Mouse (Mus musculus): ENCODE measurements around the gene Stpg3. TPM values are rescaled to one million over a fixed set of nuclear protein-coding genes. Genes with fewer than 3 reads are reported as not detected.

Stpg3 gene
- polyA plus RNA-seq, 1 experiment from 2014 or later: not detected

- H3K4me3 ChIP-seq: no peak within 1 kb of the TSS
- H3K27ac ChIP-seq: no peak within 1 kb of the TSS
- H3K9me3 ChIP-seq (replicated peaks): no peaks in the 10 kb centered on the region
- peaks cover 42% of the 10 kb centered on the region for H3K27me3 ChIP-seq
- H3K9ac ChIP-seq: no peak within 1 kb of the TSS
- ATAC-seq (ENCODE audit: low FRiP score): no peak
- peaks cover 28% of the 10 kb centered on the region for H3K36me3 ChIP-seq
- 10% methylated on average over 8 of the region's 8 CpGs for WGBS
- H3K4me2 ChIP-seq (replicated peaks): peak within 1 kb of the TSS; percentile 35
- H3K4me1 ChIP-seq: peaks cover 24% of the 10 kb centered on the region
Measured at GRCm38 (mm10) chr2:25196172-25196954, 18.1 kb downstream of the Stpg3 start, which contains the start of gene Tor4a. Gene Tor4a (minus strand): TSS chr2:25196886.

DNA sequence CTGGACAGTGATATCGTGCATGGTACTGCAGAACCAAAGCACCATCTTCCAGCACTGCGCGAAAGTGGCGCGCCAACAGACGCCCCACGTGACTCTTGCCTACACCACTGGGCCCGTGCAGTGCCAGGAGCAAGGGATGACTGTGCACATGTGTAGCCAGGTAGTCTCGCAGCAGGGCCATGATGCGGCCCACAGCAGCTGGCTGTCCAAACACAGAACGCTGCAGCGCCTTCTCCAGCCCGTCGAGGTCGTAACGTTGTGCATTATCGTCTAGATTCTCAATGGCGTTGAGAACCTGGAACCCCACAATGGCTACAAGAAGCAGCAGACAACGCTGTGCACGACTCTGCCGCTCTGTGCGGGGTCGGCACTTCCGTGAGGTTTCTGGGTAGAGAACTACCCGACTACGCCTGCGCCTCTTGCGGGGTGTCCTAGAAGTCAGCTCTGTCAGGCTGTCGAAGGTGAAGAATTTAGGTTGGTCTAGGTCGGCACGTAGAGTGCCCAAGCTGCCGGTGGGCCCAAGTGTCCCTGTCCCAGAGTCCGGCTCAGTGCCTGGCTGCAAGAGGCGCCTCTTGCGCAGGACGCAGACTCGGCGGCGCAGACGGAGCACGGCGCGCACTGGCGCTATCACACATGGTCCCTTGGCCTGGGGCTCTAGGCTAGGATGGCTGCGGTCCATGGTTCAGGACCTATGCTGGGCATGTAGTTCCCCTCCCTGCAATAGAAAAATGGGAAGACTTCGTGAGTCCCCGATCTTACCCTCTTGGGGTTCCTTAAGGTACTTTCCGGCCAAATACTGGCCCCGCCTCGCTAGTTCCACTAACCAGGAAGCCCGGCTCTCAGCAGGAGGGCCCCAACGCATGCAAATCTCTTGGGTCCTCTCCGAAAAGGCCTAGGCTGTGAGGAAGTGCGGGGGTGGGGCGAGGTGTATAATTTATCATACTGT is 19.0 kb downstream of the Stpg3 start:
- Histone ChIP-seq H3K36me3 (peaks cover 19% of the 10 kb centered on the region), H3K4me2 (replicated peaks) (peak overlapping the region; percentile 35), H3K27ac (no peak overlapping the region), H3K4me1 (peaks cover 24% of the 10 kb centered on the region), H3K4me3 (no peak overlapping the region), H3K9ac (no peak overlapping the region), H3K9me3 (replicated peaks) (no peaks in the 10 kb centered on the region), H3K27me3 (peaks cover 42% of the 10 kb centered on the region)
- no peak for ATAC-seq (ENCODE audit: low FRiP score)
- 19% methylated on average over 55 of the region's 55 CpGs for WGBS

DNA sequence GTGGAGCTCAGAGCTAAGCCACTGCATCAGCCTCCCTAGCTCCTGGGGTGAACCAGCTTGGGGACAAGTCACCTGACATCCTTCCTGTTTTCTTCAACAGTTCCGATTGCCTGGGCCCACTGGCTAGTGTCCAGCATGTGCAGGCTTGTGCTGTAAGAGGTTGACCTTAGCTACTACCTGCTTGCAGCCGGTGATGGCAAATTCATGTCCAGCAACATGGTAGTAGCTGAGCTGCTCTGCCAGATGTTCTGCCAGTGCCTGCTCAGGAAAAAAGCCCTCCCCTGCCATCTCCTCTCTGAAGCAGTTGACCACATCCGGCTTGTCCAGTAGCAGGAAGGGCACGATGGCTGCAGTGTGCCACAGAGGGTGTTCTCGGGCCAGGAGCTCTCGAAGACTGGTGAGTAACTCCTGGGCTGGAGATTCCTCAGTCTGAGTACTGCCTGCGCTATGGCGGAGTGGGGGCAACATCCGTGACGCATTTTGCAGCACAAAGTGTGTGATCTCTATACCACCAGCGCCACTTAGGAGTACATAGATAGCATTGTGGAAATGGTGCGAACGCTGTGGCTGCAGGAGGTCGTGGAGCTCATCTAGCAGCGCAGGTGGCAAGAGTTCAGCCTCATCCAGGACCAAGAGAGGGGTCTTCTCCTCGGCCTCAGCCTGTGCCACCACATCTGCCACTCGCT is 19.8 kb downstream of the Stpg3 start:
- 81% methylated on average over 17 of the region's 17 CpGs for WGBS
- Histone ChIP-seq H3K9ac (no peak overlapping the region), H3K27ac (no peak overlapping the region), H3K9me3 (replicated peaks) (no peaks in the 10 kb centered on the region), H3K4me2 (replicated peaks) (0 out of 2 replicates have a peak overlapping the region, but pooled peaks have one; percentile 35), H3K4me1 (peaks cover 24% of the 10 kb centered on the region), H3K27me3 (peaks cover 42% of the 10 kb centered on the region), H3K4me3 (no peak overlapping the region), H3K36me3 (peaks cover 11% of the 10 kb centered on the region)
- no peak for ATAC-seq (ENCODE audit: low FRiP score)

DNA sequence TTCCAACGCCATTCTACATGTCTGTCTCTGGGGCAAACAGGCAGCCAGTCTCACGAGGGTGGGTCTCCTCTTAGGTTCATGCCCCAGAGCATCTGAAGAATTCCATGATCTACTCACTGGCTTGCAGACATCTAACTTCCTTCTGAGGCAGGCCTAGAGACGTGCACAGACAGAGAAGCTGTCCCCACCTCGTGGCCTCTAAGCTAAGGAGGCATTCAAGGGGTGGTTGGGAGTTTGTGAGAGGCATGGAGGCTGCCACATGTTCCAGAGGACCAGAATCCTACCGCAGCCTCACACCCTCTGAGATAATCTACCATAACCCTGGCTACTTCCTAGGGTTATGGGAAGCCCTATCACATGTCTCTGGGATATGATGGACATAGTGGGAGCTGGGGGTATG is 20.4 kb downstream of the Stpg3 start:
- H3K4me3 ChIP-seq: no peak overlapping the region
- H3K9me3 ChIP-seq (replicated peaks): no peaks in the 10 kb centered on the region
- H3K27ac ChIP-seq: no peak overlapping the region
- peaks cover 42% of the 10 kb centered on the region for H3K27me3 ChIP-seq
- H3K36me3 ChIP-seq: 0 out of 2 replicates have a peak, but pooled peaks cover 5% of the 10 kb centered on the region
- peak overlapping the region; percentile 13; the same call in 1 of the 2 replicates for H3K9ac ChIP-seq
- WGBS: 77% methylated on average over 5 of the region's 5 CpGs
- ATAC-seq (ENCODE audit: low FRiP score): peak; percentile 9; the same call in 1 of the 2 replicates
- no peak overlapping the region for H3K4me2 ChIP-seq (replicated peaks)
- peaks cover 24% of the 10 kb centered on the region for H3K4me1 ChIP-seq

GRCm38 (mm10) chr2:25193330-25193770 is 21.1 kb downstream of the Stpg3 start:
- Histone ChIP-seq H3K9ac (peak overlapping the region; percentile 13; the same call in 1 of the 2 replicates), H3K36me3 (0 out of 2 replicates have a peak, but pooled peaks cover 1% of the 10 kb centered on the region), H3K4me3 (no peak overlapping the region), H3K27ac (no peak overlapping the region), H3K9me3 (replicated peaks) (no peaks in the 10 kb centered on the region), H3K4me2 (replicated peaks) (no peak overlapping the region), H3K4me1 (peaks cover 24% of the 10 kb centered on the region), H3K27me3 (peaks cover 42% of the 10 kb centered on the region)
- WGBS: 3% methylated on average over 6 of the region's 6 CpGs
- ATAC-seq (ENCODE audit: low FRiP score): peak; percentile 69

- no peak overlapping the region for H3K4me3 ChIP-seq
- no peak for ATAC-seq (ENCODE audit: low FRiP score)
- no peaks in the 10 kb centered on the region for H3K27me3 ChIP-seq
- H3K9ac ChIP-seq: no peak overlapping the region
- no peak overlapping the region for H3K27ac ChIP-seq
- H3K4me2 ChIP-seq (replicated peaks): no peak overlapping the region
- H3K36me3 ChIP-seq: no peaks in the 10 kb centered on the region
- no peaks in the 10 kb centered on the region for H3K9me3 ChIP-seq (replicated peaks)
- H3K4me1 ChIP-seq: peaks cover 32% of the 10 kb centered on the region
- 79% methylated on average over 6 of the region's 6 CpGs for WGBS
Measured at GRCm38 (mm10) chr2:25187841-25188240, 26.6 kb downstream of the Stpg3 start.

- H3K9ac ChIP-seq: peak overlapping the region; percentile 67; the same call in 1 of the 2 replicates
- peak overlapping the region; percentile 68 for H3K4me2 ChIP-seq (replicated peaks)
- ATAC-seq (ENCODE audit: low FRiP score): no peak; the same call in 1 of the 2 replicates
- H3K4me1 ChIP-seq: peaks cover 39% of the 10 kb centered on the region
- H3K4me3 ChIP-seq: peak overlapping the region; percentile 45
- WGBS: 35% methylated on average over 5 of the region's 5 CpGs
- peak overlapping the region; percentile 96 for H3K27ac ChIP-seq
- no peaks in the 10 kb centered on the region for H3K9me3 ChIP-seq (replicated peaks)
- H3K36me3 ChIP-seq: no peaks in the 10 kb centered on the region
- no peaks in the 10 kb centered on the region for H3K27me3 ChIP-seq
Measured at GRCm38 (mm10) chr2:25186575-25186930, 27.9 kb downstream of the Stpg3 start.

DNA sequence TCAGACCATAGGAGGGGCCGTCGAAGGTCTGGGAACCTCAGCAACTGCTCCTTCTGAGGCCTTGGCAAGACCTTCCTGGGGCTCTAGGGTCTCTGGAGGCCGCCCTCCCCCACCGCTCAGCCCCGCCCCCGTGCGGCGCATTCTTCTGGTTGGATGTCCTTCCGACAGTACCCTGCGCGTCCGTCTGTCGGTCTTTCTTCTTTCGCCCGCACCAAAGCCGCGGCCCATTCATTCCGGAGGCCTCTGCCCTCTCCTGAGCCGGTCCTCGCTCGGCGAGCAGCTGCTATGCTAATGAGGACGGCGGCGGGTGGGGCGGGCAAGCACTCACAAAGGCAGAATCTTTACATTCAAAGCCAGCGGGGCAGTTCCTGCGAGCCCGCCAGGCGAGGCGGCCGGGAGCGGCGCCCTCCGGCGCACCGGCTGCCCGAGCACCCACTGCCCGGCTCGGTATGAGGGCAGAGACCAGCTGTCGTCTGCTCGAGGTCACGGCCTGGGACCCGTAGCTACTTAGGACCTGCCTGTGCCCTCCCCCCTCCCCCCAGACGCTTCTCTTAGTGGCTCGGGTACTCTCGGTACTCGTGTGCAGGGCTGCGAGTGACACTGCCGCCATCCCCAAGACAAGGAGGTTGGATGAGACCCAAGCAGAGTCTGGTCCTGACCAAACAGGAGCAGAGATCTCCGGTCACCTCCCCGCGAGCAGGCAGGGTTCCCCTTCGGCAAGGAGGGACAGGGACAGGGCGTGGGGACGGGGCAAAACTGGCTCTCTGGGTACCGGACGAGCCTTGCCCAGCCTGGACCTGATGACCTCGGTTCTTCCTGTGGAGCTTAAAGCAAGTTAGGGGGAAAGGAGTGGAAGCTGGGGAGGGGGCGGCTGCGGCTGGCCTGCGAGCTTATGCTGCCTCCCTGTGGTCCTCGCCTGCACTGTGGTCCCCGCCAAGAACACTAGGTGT is 28.5 kb downstream of the Stpg3 start:
- H3K9ac ChIP-seq: peak overlapping the region; percentile 67
- WGBS: under 1% methylated on average over 64 of the region's 64 CpGs
- no peaks in the 10 kb centered on the region for H3K9me3 ChIP-seq (replicated peaks)
- ATAC-seq (ENCODE audit: low FRiP score): peak; percentile 82
- peaks cover 39% of the 10 kb centered on the region for H3K4me1 ChIP-seq
- no peaks in the 10 kb centered on the region for H3K27me3 ChIP-seq
- peak overlapping the region; percentile 45 for H3K4me3 ChIP-seq
- no peaks in the 10 kb centered on the region for H3K36me3 ChIP-seq
- H3K27ac ChIP-seq: peak overlapping the region; percentile 96
- peak overlapping the region; percentile 68 for H3K4me2 ChIP-seq (replicated peaks)

DNA sequence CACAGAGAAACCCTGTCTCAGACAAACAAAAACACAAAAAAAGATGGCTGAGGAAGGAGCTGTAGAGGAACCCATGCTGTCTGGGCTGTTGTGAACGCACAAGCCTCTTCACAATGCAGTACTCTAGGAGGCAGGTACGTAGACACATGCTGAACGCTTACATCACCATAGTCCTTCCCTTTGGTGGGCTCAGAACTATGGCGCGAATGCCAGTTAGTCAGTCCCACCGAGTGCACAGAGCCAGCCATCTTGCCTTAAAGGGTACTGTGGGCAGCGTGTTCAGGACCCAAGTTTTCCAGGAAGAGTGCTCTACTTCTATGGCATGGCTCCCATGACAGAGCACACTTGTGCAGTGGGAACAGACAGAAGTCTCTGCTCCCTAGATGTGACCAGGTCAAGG is 29.9 kb downstream of the Stpg3 start:
- Histone ChIP-seq H3K27ac (peak overlapping the region; percentile 96), H3K36me3 (no peaks in the 10 kb centered on the region), H3K4me2 (replicated peaks) (peak overlapping the region; percentile 73; the same call in 1 of the 2 replicates), H3K27me3 (no peaks in the 10 kb centered on the region), H3K4me1 (peaks cover 47% of the 10 kb centered on the region), H3K9me3 (replicated peaks) (no peaks in the 10 kb centered on the region), H3K9ac (no peak overlapping the region), H3K4me3 (no peak overlapping the region; the same call in 1 of the 2 replicates)
- ATAC-seq (ENCODE audit: low FRiP score): no peak
- 88% methylated on average over 7 of the region's 7 CpGs for WGBS

GRCm38 (mm10) chr2:25183336-25183735 is 31.1 kb downstream of the Stpg3 start:
- WGBS: 60% methylated on average over 2 of the region's 2 CpGs
- no peak for ATAC-seq (ENCODE audit: low FRiP score)
- no peaks in the 10 kb centered on the region for H3K9me3 ChIP-seq (replicated peaks)
- peak overlapping the region; percentile 73 for H3K4me2 ChIP-seq (replicated peaks)
- H3K36me3 ChIP-seq: no peaks in the 10 kb centered on the region
- peaks cover 56% of the 10 kb centered on the region for H3K4me1 ChIP-seq
- no peaks in the 10 kb centered on the region for H3K27me3 ChIP-seq
- peak overlapping the region; percentile 74 for H3K4me3 ChIP-seq
- peak overlapping the region; percentile 96; the same call in 1 of the 2 replicates for H3K27ac ChIP-seq
- no peak overlapping the region; the same call in 1 of the 2 replicates for H3K9ac ChIP-seq

GRCm38 (mm10) chr2:25182664-25183063 is 31.8 kb downstream of the Stpg3 start:
- H3K4me3 ChIP-seq: peak overlapping the region; percentile 74
- peaks cover 62% of the 10 kb centered on the region for H3K4me1 ChIP-seq
- peak overlapping the region; percentile 96 for H3K27ac ChIP-seq
- peaks cover 4% of the 10 kb centered on the region; the same call in 1 of the 2 replicates for H3K27me3 ChIP-seq
- no peak for ATAC-seq (ENCODE audit: low FRiP score)
- H3K36me3 ChIP-seq: no peaks in the 10 kb centered on the region
- peak overlapping the region; percentile 79 for H3K9ac ChIP-seq
- WGBS: 7% methylated on average over 6 of the region's 6 CpGs
- no peaks in the 10 kb centered on the region for H3K9me3 ChIP-seq (replicated peaks)
- H3K4me2 ChIP-seq (replicated peaks): peak overlapping the region; percentile 73

Data from hindbrain, embryonic 12.5 days (tissue).